Mouse (Mus musculus): ENCODE measurements around the gene Ap2b1. TPM values are rescaled to one million over a fixed set of nuclear protein-coding genes. Genes with fewer than 3 reads are reported as not detected.
A peak's percentile ranks its signal among the peaks of the same experiment; 100 is the strongest.

The Ap2b1 gene
- polyA plus RNA-seq, 2 experiments: 11.7 to 20.9 TPM

DNA sequence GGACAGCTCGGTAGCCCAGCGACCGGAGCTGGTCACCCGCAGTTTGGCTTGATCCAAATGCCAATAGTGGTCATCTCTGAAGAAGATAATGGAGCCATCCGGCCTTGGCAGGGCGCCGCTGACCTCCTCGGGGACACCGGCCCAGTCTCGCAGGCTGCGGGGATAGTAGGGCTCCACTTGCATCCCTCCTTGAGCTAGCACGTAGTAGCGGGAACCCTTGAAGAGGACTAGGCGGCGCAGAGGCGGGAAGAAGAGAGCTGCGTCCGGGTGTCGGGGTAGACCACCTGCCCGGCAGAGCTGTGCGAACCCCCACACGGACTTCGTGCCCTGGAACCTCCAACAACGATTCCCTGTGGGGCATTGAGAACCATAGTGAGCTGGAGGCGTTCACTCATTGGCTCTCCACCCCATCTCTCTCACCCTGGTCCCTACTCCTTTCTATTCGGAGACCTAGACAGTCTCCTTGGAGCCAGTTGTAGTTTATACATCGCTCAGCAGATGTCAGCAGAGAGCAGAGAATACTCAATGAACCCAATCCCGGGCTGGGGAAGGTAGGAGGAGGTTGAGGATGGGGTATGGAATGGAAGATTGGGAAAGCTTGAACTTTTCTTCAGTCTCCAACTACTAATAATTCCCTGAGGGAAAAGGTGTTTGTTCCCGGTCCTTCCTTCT is 143.9 kb downstream of the Ap2b1 start:
- no peak overlapping the region for H3K9ac ChIP-seq (replicated peaks)
- no peak overlapping the region for H3K27ac ChIP-seq
- H3K27me3 ChIP-seq (ENCODE audit: control insufficient read depth, insufficient read depth, low read length): peaks cover 47% of the 10 kb centered on the region
- no peaks in the 10 kb centered on the region for H3K4me1 ChIP-seq (replicated peaks; ENCODE audit: control insufficient read depth in 2 of 2, insufficient read depth in 2 of 2, low read length in 1 of 2)
- WGBS (ENCODE audit: insufficient replicate concordance): 11% methylated on average over 29 of the region's 29 CpGs
- no peak overlapping the region for H3K4me3 ChIP-seq (ENCODE audit: insufficient read depth in 1 of 2, low read depth in 2 of 2, low read length in 2 of 2)
- H3K4me2 ChIP-seq (ENCODE audit: low read depth): no peak overlapping the region
- DNase-seq (ENCODE audit: low read depth in 3 of 3, low spot score in 3 of 3): peak; percentile 18 to 44 (median 34)
- no peaks in the 10 kb centered on the region for H3K36me3 ChIP-seq (replicated peaks; ENCODE audit: control insufficient read depth, insufficient read depth, low read depth)
- ATAC-seq (ENCODE audit: insufficient read depth): no peak
- H3K9me3 ChIP-seq (ENCODE audit: control insufficient read depth, low read length): no peaks in the 10 kb centered on the region
- TF ChIP-seq EP300 (IDR thresholded peaks at IDR 0.05; ENCODE audit: low read depth) (no peak), CTCF (IDR thresholded peaks at IDR 0.05; ENCODE audit: low read depth) (peak; percentile 72)

- no peaks in the 10 kb centered on the region for H3K36me3 ChIP-seq (replicated peaks; ENCODE audit: control insufficient read depth, insufficient read depth, low read depth)
- TF ChIP-seq EP300 (IDR thresholded peaks at IDR 0.05; ENCODE audit: low read depth): no peak
- no peak for TF ChIP-seq CTCF (IDR thresholded peaks at IDR 0.05; ENCODE audit: low read depth)
- no peaks in the 10 kb centered on the region for H3K9me3 ChIP-seq (ENCODE audit: control insufficient read depth, low read length)
- no peak overlapping the region for H3K9ac ChIP-seq (replicated peaks)
- H3K4me2 ChIP-seq (ENCODE audit: low read depth): no peak overlapping the region
- H3K27ac ChIP-seq: no peak overlapping the region
- H3K4me3 ChIP-seq (ENCODE audit: insufficient read depth in 1 of 2, low read depth in 2 of 2, low read length in 2 of 2): no peak overlapping the region
- WGBS (ENCODE audit: insufficient replicate concordance): 4% methylated on average over 7 of the region's 7 CpGs
- ATAC-seq (ENCODE audit: insufficient read depth): no peak
- peaks cover 47% of the 10 kb centered on the region for H3K27me3 ChIP-seq (ENCODE audit: control insufficient read depth, insufficient read depth, low read length)
- peaks cover 0 to 1% of the 10 kb centered on the region in 2 experiments; a peak in 2 of 4 replicates for H3K4me1 ChIP-seq (replicated peaks; ENCODE audit: control insufficient read depth in 2 of 2, insufficient read depth in 2 of 2, low read length in 1 of 2)
- DNase-seq (ENCODE audit: low read depth in 3 of 3, low spot score in 3 of 3): no peak
Observed at GRCm38 (mm10) chr11:83443824-83444223, 145.0 kb downstream of the Ap2b1 start.

DNA sequence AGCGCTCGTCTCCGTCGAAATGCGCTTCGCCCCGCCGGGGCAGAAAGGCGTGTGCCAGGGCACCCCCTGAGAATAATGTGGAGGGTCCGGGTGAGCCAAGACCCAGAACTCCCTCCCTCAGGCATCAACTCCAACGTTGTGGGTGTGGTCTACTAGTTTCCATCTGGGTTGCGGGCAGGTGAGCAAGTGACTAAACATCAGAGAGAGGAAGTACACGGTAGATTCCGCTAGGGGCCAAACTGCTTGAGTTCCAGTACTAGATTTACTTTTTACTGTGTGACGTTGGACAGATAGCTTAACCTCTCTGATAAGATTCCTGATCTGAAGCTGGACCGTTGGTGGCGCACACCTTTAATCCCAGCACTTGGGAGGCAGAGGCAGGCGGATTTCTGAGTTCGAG is 146.2 kb downstream of the Ap2b1 start:
- no peak for ATAC-seq (ENCODE audit: insufficient read depth)
- 19% methylated on average over 19 of the region's 19 CpGs for WGBS (ENCODE audit: insufficient replicate concordance)
- H3K4me3 ChIP-seq (ENCODE audit: insufficient read depth in 1 of 2, low read depth in 2 of 2, low read length in 2 of 2): 0 out of 4 replicates have a peak overlapping the region, but pooled peaks of 1 of the 2 experiments have one; percentile 12
- H3K9me3 ChIP-seq (ENCODE audit: control insufficient read depth, low read length): no peaks in the 10 kb centered on the region
- H3K4me2 ChIP-seq (ENCODE audit: low read depth): peak overlapping the region; percentile 37
- H3K36me3 ChIP-seq (replicated peaks; ENCODE audit: control insufficient read depth, insufficient read depth, low read depth): no peaks in the 10 kb centered on the region
- no peak overlapping the region for H3K9ac ChIP-seq (replicated peaks)
- H3K27ac ChIP-seq: no peak overlapping the region
- no peak for DNase-seq (ENCODE audit: low read depth in 3 of 3, low spot score in 3 of 3)
- H3K4me1 ChIP-seq (replicated peaks; ENCODE audit: control insufficient read depth in 2 of 2, insufficient read depth in 2 of 2, low read length in 1 of 2): peaks cover 0 to 3% of the 10 kb centered on the region in 2 experiments; a peak in 2 of 4 replicates
- peaks cover 47% of the 10 kb centered on the region for H3K27me3 ChIP-seq (ENCODE audit: control insufficient read depth, insufficient read depth, low read length)
- TF ChIP-seq EP300 (IDR thresholded peaks at IDR 0.05; ENCODE audit: low read depth) (no peak), CTCF (IDR thresholded peaks at IDR 0.05; ENCODE audit: low read depth) (peak; percentile 17; the same call in 1 of the 2 replicates)

GRCm38 (mm10) chr11:83447612-83448011 is 148.8 kb downstream of the Ap2b1 start:
- no peak for ATAC-seq (ENCODE audit: insufficient read depth)
- Histone ChIP-seq H3K36me3 (replicated peaks; ENCODE audit: control insufficient read depth, insufficient read depth, low read depth) (no peaks in the 10 kb centered on the region), H3K4me1 (replicated peaks; ENCODE audit: control insufficient read depth in 2 of 2, insufficient read depth in 2 of 2, low read length in 1 of 2) (peaks cover 0 to 3% of the 10 kb centered on the region in 2 experiments; a peak in 2 of 4 replicates), H3K9ac (replicated peaks) (no peak overlapping the region), H3K4me2 (ENCODE audit: low read depth) (no peak overlapping the region), H3K4me3 (ENCODE audit: insufficient read depth in 1 of 2, low read depth in 2 of 2, low read length in 2 of 2) (no peak overlapping the region), H3K27ac (no peak overlapping the region), H3K9me3 (ENCODE audit: control insufficient read depth, low read length) (no peaks in the 10 kb centered on the region), H3K27me3 (ENCODE audit: control insufficient read depth, insufficient read depth, low read length) (peaks cover 31% of the 10 kb centered on the region)
- no peak for DNase-seq (ENCODE audit: low read depth in 3 of 3, low spot score in 3 of 3)
- TF ChIP-seq EP300 (IDR thresholded peaks at IDR 0.05; ENCODE audit: low read depth) (no peak), CTCF (IDR thresholded peaks at IDR 0.05; ENCODE audit: low read depth) (no peak)
- 69% methylated on average over 10 of the region's 10 CpGs for WGBS (ENCODE audit: insufficient replicate concordance)

DNA sequence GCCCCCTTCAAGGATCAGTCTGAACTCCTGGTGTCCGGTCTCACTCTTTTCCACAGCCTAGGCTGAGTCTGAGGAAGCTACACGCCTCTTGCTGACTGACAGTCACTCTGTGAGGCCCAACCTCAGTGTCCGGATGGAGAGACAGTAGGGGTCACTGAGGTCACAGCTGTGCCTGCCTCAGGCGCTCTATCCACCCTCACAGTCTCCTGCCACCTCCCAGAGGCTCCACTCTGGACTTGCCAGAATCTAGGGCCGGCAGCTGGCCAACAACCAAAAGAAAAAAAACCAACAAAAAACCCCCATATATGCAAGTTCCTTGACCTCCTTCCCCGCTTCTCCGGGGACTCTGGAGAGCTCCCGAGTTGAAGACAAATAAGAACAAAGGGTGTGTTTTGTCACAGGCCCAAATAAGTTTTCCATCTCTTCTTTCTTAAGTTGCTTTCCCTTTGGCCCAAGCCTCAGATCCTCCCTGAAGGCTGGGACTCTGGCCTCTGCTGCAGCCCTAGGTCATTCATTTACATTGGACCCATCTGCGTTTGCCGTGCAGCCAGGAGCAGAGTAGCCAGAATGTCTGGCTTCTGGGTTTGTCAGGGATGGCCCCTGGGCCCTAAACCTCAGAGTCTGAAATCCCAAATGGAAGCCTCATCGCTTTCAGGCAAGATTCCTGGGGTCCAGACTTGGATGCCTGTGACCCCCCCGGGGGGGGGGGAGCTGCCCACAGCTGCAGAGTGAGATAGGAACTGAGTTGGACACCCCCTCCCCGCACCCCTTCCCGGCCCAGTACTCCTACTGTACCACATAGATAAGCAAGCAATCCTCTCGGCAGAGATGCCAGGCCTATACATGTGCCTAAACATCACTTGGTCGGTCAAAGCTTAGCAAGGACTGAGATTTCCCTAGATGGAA is 149.4 kb downstream of the Ap2b1 start:
- Histone ChIP-seq H3K4me2 (ENCODE audit: low read depth) (no peak overlapping the region), H3K9ac (replicated peaks) (no peak overlapping the region), H3K36me3 (replicated peaks; ENCODE audit: control insufficient read depth, insufficient read depth, low read depth) (no peaks in the 10 kb centered on the region), H3K4me1 (replicated peaks; ENCODE audit: control insufficient read depth in 2 of 2, insufficient read depth in 2 of 2, low read length in 1 of 2) (peaks cover 0 to 3% of the 10 kb centered on the region in 2 experiments; a peak in 2 of 4 replicates), H3K27me3 (ENCODE audit: control insufficient read depth, insufficient read depth, low read length) (peaks cover 24% of the 10 kb centered on the region), H3K9me3 (ENCODE audit: control insufficient read depth, low read length) (no peaks in the 10 kb centered on the region), H3K4me3 (ENCODE audit: insufficient read depth in 1 of 2, low read depth in 2 of 2, low read length in 2 of 2) (no peak overlapping the region), H3K27ac (no peak overlapping the region)
- TF ChIP-seq CTCF (IDR thresholded peaks at IDR 0.05; ENCODE audit: low read depth) (no peak), EP300 (IDR thresholded peaks at IDR 0.05; ENCODE audit: low read depth) (no peak)
- DNase-seq (ENCODE audit: low read depth in 3 of 3, low spot score in 3 of 3) (no peak), ATAC-seq (ENCODE audit: insufficient read depth) (no peak)
- 34% methylated on average over 16 of the region's 16 CpGs for WGBS (ENCODE audit: insufficient replicate concordance)

Data from liver, embryonic 14.5 days (tissue).